Mouse (Mus musculus): ENCODE measurements around the gene Wdr31.

DNA sequence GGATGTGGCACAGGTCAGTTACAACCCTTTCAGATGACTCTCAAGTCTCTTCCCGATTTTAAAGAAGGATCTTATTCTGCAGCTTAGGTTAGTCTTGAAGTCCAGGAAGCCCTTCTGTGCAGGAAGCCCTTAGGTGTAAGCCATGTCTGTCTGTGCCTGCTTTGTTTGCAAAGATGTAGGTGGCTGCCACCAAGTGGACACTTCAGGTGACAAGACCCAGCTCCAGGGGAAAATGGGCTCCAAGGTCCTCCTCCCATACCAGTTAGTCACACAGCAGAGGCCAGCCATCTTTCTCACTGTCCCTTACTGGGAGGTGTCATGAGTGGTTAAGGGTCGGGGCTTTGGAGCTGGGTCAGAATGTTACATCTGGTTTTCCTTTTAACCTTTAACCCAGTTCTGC is 36.1 kb upstream of the Wdr31 start:
- TF ChIP-seq CTCF (IDR thresholded peaks at IDR 0.05; ENCODE audit: control insufficient read depth, insufficient read depth, insufficient replicate concordance, low read depth, low read length) (no peak; the same call in 1 of the 2 replicates), POLR2A (IDR thresholded peaks at IDR 0.05; ENCODE audit: control insufficient read depth, low read depth, low read length) (no peak)

Measured in testis, adult 2 months (tissue).